Mouse (Mus musculus) MEL (cell line): ENCODE data around the gene Rbpms2. TPM values are rescaled to one million over a fixed set of nuclear protein-coding genes. Genes with fewer than 3 reads are reported as not detected.
"Not testable (repeated sequence)": the region's sequence is repeated elsewhere in the genome, so short reads cannot be mapped to it uniquely, and the experiment has no call there.

Source experiments
- DNase-seq: peaks from one replicate; pipeline ENCODE4 v3.0.0; 2011; ENCODE audit warnings: low read depth, low spot score
- H3K27ac ChIP-seq: 2 replicates; pipeline ENCODE4 v1.5.1; 2012; ENCODE audit warnings: low read depth, mild to moderate bottlenecking, control low read depth, low read length, moderate library complexity; ENCODE audit not compliant: control insufficient read depth
- H3K27me3 ChIP-seq, 2 experiments: fragments of 150-350 bp in 1 of 2; sonication (generic) in 1 of 2; 2 replicates each; pipeline ENCODE4 v1.6.1; 2012; ENCODE audit warnings: low read length in 2 of 2, mild to moderate bottlenecking in 2 of 2, improper control_type of control experiment in 1 of 2, moderate library complexity in 1 of 2; ENCODE audit not compliant: insufficient read depth in 2 of 2, control insufficient read depth in 1 of 2
- H3K36me3 ChIP-seq, 2 experiments: 2 replicates each; pipeline ENCODE4 v1.6.1; 2012 to 2014; ENCODE audit warnings: low read length in 2 of 2, improper control_type of control experiment in 1 of 2, inconsistent platforms in 1 of 2, mild to moderate bottlenecking in 1 of 2; ENCODE audit not compliant: insufficient read depth in 2 of 2, control insufficient read depth in 1 of 2
- H3K4me1 ChIP-seq, 2 experiments: fragments of 150-350 bp in 1 of 2; sonication (generic) in 1 of 2; 2 replicates each; pipeline ENCODE4 v1.6.1; 2012; ENCODE audit warnings: low read length in 2 of 2, improper control_type of control experiment in 1 of 2, mild to moderate bottlenecking in 1 of 2; ENCODE audit not compliant: insufficient read depth in 2 of 2, control insufficient read depth in 1 of 2
- H3K4me3 ChIP-seq, 2 experiments: fragments of 150-350 bp in 1 of 2; sonication (generic) in 1 of 2; 2 replicates each; pipeline ENCODE4 v1.5.1; 2012; ENCODE audit warnings: low read depth in 2 of 2, low read length in 2 of 2, mild to moderate bottlenecking in 2 of 2, moderate library complexity in 2 of 2, control low read depth in 1 of 2, improper control_type of control experiment in 1 of 2; ENCODE audit not compliant: control insufficient read depth in 1 of 2, insufficient read depth in 1 of 2
- H3K79me2 ChIP-seq: 2 replicates; pipeline ENCODE4 v1.6.1; 2012; ENCODE audit warnings: mild to moderate bottlenecking, low read length, moderate library complexity; ENCODE audit not compliant: control insufficient read depth, poor library complexity, insufficient read depth
- H3K9ac ChIP-seq: 2 replicates; pipeline ENCODE4 v1.6.1; 2012; ENCODE audit warnings: low read depth, mild to moderate bottlenecking, control low read depth, low read length, moderate library complexity; ENCODE audit not compliant: control insufficient read depth, poor library complexity, severe bottlenecking
- H3K9me3 ChIP-seq: fragments of 150-350 bp; sonication (generic); replicated peaks from 2 replicates; pipeline ENCODE4 v1.6.1; 2012; ENCODE audit warnings: mild to moderate bottlenecking, low read length, improper control_type of control experiment, moderate library complexity; ENCODE audit not compliant: insufficient read depth
- CHD2 ChIP-seq: IDR thresholded peaks from 2 replicates; pipeline ENCODE4 v1.6.1; 2011; ENCODE audit warnings: low read length, improper control_type of control experiment
- CTCF ChIP-seq, 3 experiments: IDR thresholded peaks in 2 of 3; conservative IDR thresholded peaks in 1 of 3; 2 replicates each; pipeline ENCODE4 v1.5.1; 2011 to 2012; ENCODE audit warnings: low read length in 3 of 3, low read depth in 2 of 3, mild to moderate bottlenecking in 2 of 3, improper control_type of control experiment in 1 of 3, inconsistent platforms in 1 of 3, mixed read lengths in 1 of 3, moderate library complexity in 1 of 3; ENCODE audit not compliant: control insufficient read depth in 1 of 3, insufficient read depth in 1 of 3, poor library complexity in 1 of 3, severe bottlenecking in 1 of 3
- ELF1 ChIP-seq: IDR thresholded peaks from 2 replicates; pipeline ENCODE4 v1.6.1; 2014; ENCODE audit warnings: low read depth, mild to moderate bottlenecking, inconsistent platforms, low read length, improper control_type of control experiment, moderate library complexity
- EP300 ChIP-seq, 2 experiments: IDR thresholded peaks; 2 replicates each; pipeline ENCODE4 v1.6.1; 2011; ENCODE audit warnings: improper control_type of control experiment in 2 of 2, low read length in 2 of 2, low read depth in 1 of 2, mild to moderate bottlenecking in 1 of 2
- ETS1 ChIP-seq: IDR thresholded peaks from 2 replicates; pipeline ENCODE4 v1.6.1; 2012; ENCODE audit warnings: low read depth, mild to moderate bottlenecking, inconsistent platforms, low read length, improper control_type of control experiment, moderate library complexity
- GABPA ChIP-seq: IDR thresholded peaks from 2 replicates; pipeline ENCODE4 v1.6.1; 2012; ENCODE audit warnings: low read depth, mild to moderate bottlenecking, inconsistent platforms, low read length, improper control_type of control experiment, moderate library complexity
- JUND ChIP-seq: IDR thresholded peaks from 2 replicates; pipeline ENCODE4 v1.6.1; 2011; ENCODE audit warnings: low read depth, mild to moderate bottlenecking, improper control_type of control experiment, low read length
- KAT2A ChIP-seq: conservative IDR thresholded peaks from 2 replicates; pipeline ENCODE4 v1.6.1; 2012; ENCODE audit warnings: low read depth, low read length, improper control_type of control experiment, inconsistent platforms
- MAFK ChIP-seq: IDR thresholded peaks from 2 replicates; pipeline ENCODE4 v1.6.1; 2011; ENCODE audit warnings: low read depth, mild to moderate bottlenecking, low read length, improper control_type of control experiment, borderline replicate concordance
- MAZ ChIP-seq: IDR thresholded peaks from 2 replicates; pipeline ENCODE4 v1.6.1; 2012; ENCODE audit warnings: low read depth, mild to moderate bottlenecking, inconsistent platforms, low read length, improper control_type of control experiment
- MXI1 ChIP-seq: IDR thresholded peaks from 2 replicates; pipeline ENCODE4 v1.6.1; 2011; ENCODE audit warnings: mild to moderate bottlenecking, low read depth, low read length, improper control_type of control experiment
- MYB ChIP-seq: IDR thresholded peaks from 2 replicates; pipeline ENCODE4 v1.6.1; 2011; ENCODE audit warnings: mild to moderate bottlenecking, low read depth, low read length, improper control_type of control experiment
- MYC ChIP-seq: IDR thresholded peaks from 2 replicates; pipeline ENCODE4 v1.6.1; 2011; ENCODE audit warnings: low read depth, mild to moderate bottlenecking, low read length, improper control_type of control experiment, moderate library complexity
- NRF1 ChIP-seq: IDR thresholded peaks from 2 replicates; pipeline ENCODE4 v1.6.1; 2014; ENCODE audit warnings: low read depth, mild to moderate bottlenecking, inconsistent platforms, low read length, improper control_type of control experiment, moderate library complexity; ENCODE audit not compliant: poor library complexity, insufficient read depth, severe bottlenecking
- POLR2A ChIP-seq, 2 experiments: IDR thresholded peaks; 2 replicates each; pipeline ENCODE4 v1.6.1; 2011 to 2012; ENCODE audit warnings: low read length in 2 of 2, mild to moderate bottlenecking in 2 of 2, control low read depth in 1 of 2, improper control_type of control experiment in 1 of 2, low read depth in 1 of 2, moderate library complexity in 1 of 2; ENCODE audit not compliant: control insufficient read depth in 1 of 2, insufficient read depth in 1 of 2, poor library complexity in 1 of 2
- POLR2AphosphoS2 ChIP-seq: IDR thresholded peaks from 2 replicates; pipeline ENCODE4 v1.6.1; 2011; ENCODE audit warnings: low read length, improper control_type of control experiment
- RAD21 ChIP-seq: IDR thresholded peaks from 2 replicates; pipeline ENCODE4 v1.6.1; 2011; ENCODE audit warnings: mild to moderate bottlenecking, low read depth, low read length, improper control_type of control experiment
- RCOR1 ChIP-seq: IDR thresholded peaks from 2 replicates; pipeline ENCODE4 v1.6.1; 2012; ENCODE audit warnings: low read depth, mild to moderate bottlenecking, inconsistent platforms, low read length, improper control_type of control experiment
- SMC3 ChIP-seq: IDR thresholded peaks from 2 replicates; pipeline ENCODE4 v1.6.1; 2011; ENCODE audit warnings: low read depth, low read length, improper control_type of control experiment
- USF1 ChIP-seq: IDR thresholded peaks from 2 replicates; pipeline ENCODE4 v1.6.1; 2014; ENCODE audit warnings: low read depth, mild to moderate bottlenecking, inconsistent platforms, low read length, improper control_type of control experiment, moderate library complexity
- ZC3H11A ChIP-seq: IDR thresholded peaks from 2 replicates; pipeline ENCODE4 v1.6.1; 2012; ENCODE audit warnings: low read depth, mild to moderate bottlenecking, inconsistent platforms, low read length, improper control_type of control experiment
- ZMIZ1 ChIP-seq: IDR thresholded peaks from 2 replicates; pipeline ENCODE4 v1.6.1; 2012; ENCODE audit warnings: low read depth, mild to moderate bottlenecking, inconsistent platforms, low read length, improper control_type of control experiment, moderate library complexity
- polyA plus RNA-seq, 2 experiments: library from polyadenylated mRNA; stranded (reverse) in 1 of 2; unstranded in 1 of 2; fragments of >175 nt in 1 of 2; fragments of >200 nt in 1 of 2; gene quantifications; 2 replicates each; pipeline versions ENCODE4 v1.2.1 to v1.2.4; 2012; ENCODE audit warnings: low replicate concordance in 2 of 2, low read depth in 1 of 2; ENCODE audit not compliant: insufficient read length in 2 of 2, insufficient read depth in 1 of 2, missing spikeins in 1 of 2
- total RNA-seq: library from RNA; depleted of rRNA; stranded (reverse); fragments of 300-350 nt; gene quantifications from 2 replicates; pipeline ENCODE4 v1.2.3, GENCODE M21; 2012

The Rbpms2 gene
- total and polyA plus RNA-seq, 3 experiments: 0.22 TPM; not detected in 2

GRCm38 (mm10) chr9:65649997-65650396 is 20.5 kb downstream of the Rbpms2 start:
- Histone ChIP-seq H3K79me2 (no peaks in the 10 kb centered on the region), H3K27me3 (no peaks in the 10 kb centered on the region), H3K27ac (no peak overlapping the region), H3K36me3 (no peaks in the 10 kb centered on the region), H3K9ac (no peak overlapping the region), H3K4me3 (no peak overlapping the region), H3K4me1 (0 out of 4 replicates have a peak, but pooled peaks cover 0 to 9% of the 10 kb centered on the region in 2 experiments), H3K9me3 (no peaks in the 10 kb centered on the region)
- DNase-seq: peak; percentile 13
- TF ChIP-seq RCOR1 (no peak), MAFK (no peak), CHD2 (no peak), POLR2AphosphoS2 (no peak), POLR2A (IDR thresholded peaks at IDR 0.05; ENCODE audit: control insufficient read depth in 1 of 2, insufficient read depth in 1 of 2, low read depth in 1 of 2, low read length in 2 of 2, poor library complexity in 1 of 2) (no peak), MYB (no peak), MXI1 (no peak), NRF1 (no peak), EP300 (IDR thresholded peaks at IDR 0.05; ENCODE audit: low read depth in 1 of 2, low read length in 2 of 2) (no peak), KAT2A (no peak), USF1 (no peak), GABPA (no peak), JUND (no peak), MAZ (no peak), MYC (no peak), ZMIZ1 (no peak), ELF1 (no peak), ETS1 (no peak)

GRCm38 (mm10) chr9:65651957-65652356 is 22.5 kb downstream of the Rbpms2 start:
- H3K4me3 ChIP-seq, H3K36me3 ChIP-seq, H3K27ac ChIP-seq, H3K27me3 ChIP-seq, H3K79me2 ChIP-seq, H3K9me3 ChIP-seq, H3K9ac ChIP-seq: not testable (repeated sequence)
- DNase-seq: peak; percentile 48
- peak; percentile 3 to 52 (median 17); a peak in 2 of 6 replicates for TF ChIP-seq CTCF (IDR thresholded peaks at IDR 0.05 in 2 of 3, conservative IDR thresholded peaks at IDR 0.05 in 1 of 3; ENCODE audit: control insufficient read depth in 1 of 3, insufficient read depth in 1 of 3, low read depth in 2 of 3, low read length in 3 of 3, poor library complexity in 1 of 3, severe bottlenecking in 1 of 3)
- TF ChIP-seq ZC3H11A: peak; percentile 37
- peak; percentile 51 for TF ChIP-seq SMC3
- TF ChIP-seq RAD21: peak; percentile 49
- H3K4me1 ChIP-seq: 0 out of 4 replicates have a peak, but pooled peaks cover 0 to 12% of the 10 kb centered on the region in 2 experiments
